Mouse (Mus musculus) left cerebral cortex, adult 8-10 months (tissue): ENCODE results near the gene Gbp3. TPM values are rescaled to one million over a fixed set of nuclear protein-coding genes. Genes with fewer than 3 reads are reported as not detected.

ENCODE experiments used
- DNase-seq, 2 experiments: peaks; one replicate each; pipeline ENCODE4 v3.0.0; 2022; ENCODE audit warnings: low spot score in 2 of 2
- total RNA-seq, 4 experiments: library from RNA; stranded (reverse); gene quantifications; 2 replicates each; pipeline ENCODE4 v1.2.4; 2022

Gene Gbp3
- total RNA-seq, 4 experiments from 2014 or later, result 7.9 to 11.0 (median 8.5) TPM

GRCm38 (mm10) chr3:142587386-142587785, 27.6 kb downstream of the Gbp3 start:
- no peak for DNase-seq

DNA sequence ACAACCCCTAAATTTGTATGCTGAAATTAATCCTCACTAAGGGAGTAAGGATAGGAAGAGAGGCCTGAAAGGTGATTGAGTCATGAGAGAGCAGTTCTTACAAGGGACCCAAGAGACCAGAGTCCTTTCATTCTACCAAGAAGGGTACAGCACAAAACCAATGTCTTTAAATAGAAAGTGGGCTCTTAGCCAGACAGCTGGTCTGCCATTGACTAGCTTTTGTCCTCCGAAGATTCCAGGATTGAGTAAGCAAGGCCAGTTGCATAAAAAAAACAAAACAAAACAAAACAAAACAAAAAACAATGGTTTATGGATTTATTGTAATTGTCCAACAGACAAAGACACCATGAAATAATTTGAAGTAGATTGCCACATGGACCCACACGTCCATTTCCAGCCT, 29.1 kb downstream of the Gbp3 start:
- DNase-seq, result no peak

GRCm38 (mm10) chr3:142590431-142591067, 30.7 kb downstream of the Gbp3 start:
- no peak for DNase-seq

DNA sequence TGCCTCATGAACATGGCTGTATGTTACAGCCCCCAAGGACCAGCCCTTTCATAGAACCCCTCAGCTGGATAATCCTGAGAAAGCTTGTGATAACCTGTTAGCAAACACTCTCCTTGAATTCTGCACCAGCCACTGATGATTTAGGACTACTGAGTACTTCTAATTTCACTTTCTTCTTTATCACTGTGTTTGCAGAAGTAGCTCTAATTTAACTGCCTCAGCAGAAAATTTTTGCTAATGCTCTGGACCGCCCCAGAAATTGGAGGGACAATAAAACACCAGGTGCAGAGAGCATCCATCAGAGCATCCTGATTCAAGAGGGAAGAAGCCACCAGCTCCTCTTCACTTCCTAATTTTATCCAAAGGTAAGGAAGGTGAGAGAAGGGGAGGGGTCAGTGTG, 34.7 kb downstream of the Gbp3 start, which contains the start of gene Gbp2b:
TSS of gene Gbp2b (plus strand) at position 301 of the 400 bp plus-strand sequence.
- no peak for DNase-seq

DNA sequence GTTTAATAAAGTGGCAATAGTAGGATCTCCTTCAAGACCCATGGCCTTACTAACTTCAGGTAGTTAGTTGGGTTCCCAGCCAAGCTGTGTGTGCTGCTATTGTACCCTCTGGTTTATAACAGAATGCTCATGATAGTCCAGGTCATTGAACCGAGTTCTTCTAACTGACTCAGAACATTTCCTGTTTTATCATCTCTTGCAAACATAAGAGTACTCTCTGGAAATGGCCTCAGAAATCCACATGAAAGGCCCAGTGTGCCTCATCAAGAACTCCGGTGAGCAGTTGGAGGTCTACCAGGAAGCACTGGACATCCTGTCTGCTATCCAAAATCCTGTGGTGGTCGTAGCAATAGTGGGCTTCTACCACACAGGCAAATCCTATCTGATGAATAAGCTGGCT, 38.1 kb downstream of the Gbp3 start:
- no peak for DNase-seq

GRCm38 (mm10) chr3:142601675-142602074, 41.8 kb downstream of the Gbp3 start:
- no peak for DNase-seq

- DNase-seq, result no peak
These were observed 58.8 kb downstream of the Gbp3 start for GRCm38 (mm10) chr3:142618658-142619057.

DNA sequence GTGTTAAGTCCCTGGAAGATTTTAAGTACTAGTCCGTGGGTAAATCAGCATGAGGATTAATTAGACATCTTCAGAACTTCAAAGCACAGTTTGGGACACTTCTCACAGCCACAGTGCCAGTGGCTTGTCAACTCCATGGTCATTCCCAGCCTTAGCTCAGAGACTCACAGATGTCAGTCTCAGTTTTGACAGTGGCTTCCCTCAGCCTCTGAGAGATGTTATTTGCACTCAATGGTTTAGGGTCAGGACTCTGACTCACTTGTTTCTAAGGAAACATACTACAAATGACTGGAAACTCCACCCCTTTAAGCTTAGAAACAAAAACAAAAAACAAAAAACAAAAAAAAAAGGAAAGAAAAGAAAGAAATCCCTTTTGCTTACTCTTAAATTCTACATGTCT, 59.8 kb downstream of the Gbp3 start:
- no peak for DNase-seq

DNA sequence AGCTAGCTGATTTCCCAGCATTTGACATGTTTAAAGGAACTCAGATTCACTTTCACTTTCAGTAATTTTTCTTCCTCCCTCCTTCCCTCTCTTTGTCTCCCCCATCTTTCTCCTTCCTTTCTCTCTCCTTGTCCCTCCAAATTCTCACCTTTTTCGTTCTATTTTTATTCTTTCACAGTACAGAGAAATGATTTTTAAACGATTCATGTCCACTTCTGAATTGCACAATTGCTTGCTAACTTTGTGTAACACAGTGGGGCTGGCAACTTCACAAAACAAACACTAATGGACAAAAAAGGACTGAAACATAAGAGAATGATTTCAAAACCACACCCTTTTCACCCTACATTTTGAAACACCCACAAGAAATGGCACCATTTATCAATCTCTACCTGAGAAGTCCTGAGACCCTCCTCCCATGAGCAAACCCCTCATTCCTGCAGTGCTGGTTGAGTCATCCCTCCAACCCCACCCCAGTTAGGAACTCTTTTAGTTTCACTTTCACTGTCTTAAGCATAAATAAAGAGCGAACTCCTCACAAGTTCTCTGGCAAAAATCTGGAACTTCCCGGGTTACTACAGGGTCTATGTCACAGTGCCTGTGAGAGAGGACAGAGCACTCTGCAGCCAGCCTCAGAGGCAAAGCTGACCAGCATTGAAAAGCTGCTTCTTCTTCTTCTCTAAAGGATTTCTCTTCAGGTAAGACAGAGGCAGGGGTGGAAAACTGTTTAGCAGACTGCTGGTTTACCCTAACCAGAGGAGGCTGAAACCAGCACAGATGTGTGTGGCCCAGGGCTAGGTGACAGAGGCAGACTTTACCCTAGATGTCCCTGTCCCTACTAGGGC, 60.5 kb downstream of the Gbp3 start, which contains the start of gene Gbp2:
TSS of gene Gbp2 (plus strand) at position 492 of the 845 bp plus-strand sequence.
- no peak for DNase-seq

DNA sequence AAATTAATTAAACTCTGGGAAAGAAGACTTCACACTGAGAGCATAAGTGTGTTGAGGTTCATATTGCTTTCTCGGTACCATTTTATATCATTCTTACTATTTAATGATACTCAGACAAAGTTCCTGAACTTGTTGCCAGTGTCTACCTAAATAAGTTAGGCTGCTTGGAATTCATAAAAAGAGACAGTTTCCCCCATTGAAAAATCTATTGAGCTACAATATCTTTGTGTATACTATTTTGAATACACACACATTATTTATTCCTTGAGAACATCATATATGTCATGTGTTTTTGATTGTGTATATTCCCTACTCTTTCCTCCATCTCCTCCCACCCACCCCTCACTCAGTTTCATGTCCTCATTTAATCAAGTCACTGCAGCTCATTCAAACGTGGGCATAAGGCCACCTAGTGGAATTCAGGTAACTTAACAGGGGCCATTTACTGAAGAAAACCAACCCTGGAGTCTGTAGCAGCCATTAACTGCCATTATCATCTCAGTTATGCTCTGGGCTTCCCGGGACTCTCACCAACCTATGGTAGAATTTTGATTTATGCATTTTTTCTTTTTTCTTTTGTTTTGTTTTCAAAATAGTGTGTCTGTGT, 61.2 kb downstream of the Gbp3 start:
- DNase-seq, result no peak

Other genes with a start within 250 kb of the Gbp3 start
- gene Pdlim5, start 164.3 kb upstream of the Gbp3 start, total RNA-seq, result 10 to 100 TPM; 19.5 to 27.0 (median 25.2) TPM
- 1 to 10 TPM; 2.4 to 5.2 (median 3.3) TPM for gene Gbp5, start 66.0 kb upstream of the Gbp3 start, total RNA-seq
- gene Gbp7, start 29.7 kb upstream of the Gbp3 start, total RNA-seq, result 1 to 10 TPM; 2.9 to 3.4 (median 3.3) TPM
- gene Gbp2b, start 34.8 kb downstream of the Gbp3 start, total RNA-seq, result not detected
- gene Gbp2, start 60.6 kb downstream of the Gbp3 start, total RNA-seq, result 1 to 10 TPM; 2.4 to 4.8 (median 3.5) TPM
- 1 to 10 TPM; 7.7 to 9.0 (median 8.3) TPM for gene Kyat3, start 141.0 kb downstream of the Gbp3 start, total RNA-seq
- gene Gtf2b, start 205.0 kb downstream of the Gbp3 start, total RNA-seq, result 10 to 100 TPM; 37.2 to 45.1 (median 40.0) TPM